Mouse (Mus musculus) G1E (cell line): ENCODE data around the gene Itga2.

Experiments used
- CTCF ChIP-seq: IDR thresholded peaks from 2 replicates; pipeline ENCODE4 v1.5.1; 2012; ENCODE audit warnings: low read depth, low read length, inconsistent platforms, mixed read lengths
- GATA1 ChIP-seq: IDR thresholded peaks from 2 replicates; pipeline ENCODE4 v1.6.1; 2012; ENCODE audit warnings: borderline replicate concordance, low read length, inconsistent platforms, mixed read lengths
- POLR2AphosphoS5 ChIP-seq: IDR thresholded peaks from 2 replicates; pipeline ENCODE4 v1.6.1; 2012; ENCODE audit warnings: low read depth, low read length, inconsistent platforms; ENCODE audit not compliant: insufficient replicate concordance
- TAL1 ChIP-seq: conservative IDR thresholded peaks from 2 replicates; pipeline ENCODE4 v1.6.1; 2012; ENCODE audit warnings: low read depth, low read length, inconsistent platforms, mixed read lengths

GRCm38 (mm10) chr13:114817751-114818360 is 114.0 kb downstream of the Itga2 start, which contains the start of gene Mocs2:
- TF ChIP-seq CTCF (no peak), GATA1 (no peak), TAL1 (no peak), POLR2AphosphoS5 (no peak)
